Mouse (Mus musculus) G1E (cell line): ENCODE measurements around the gene Fgfr2.

Experiments used
- CTCF ChIP-seq: IDR thresholded peaks from 2 replicates; pipeline ENCODE4 v1.5.1; 2012; ENCODE audit warnings: low read depth, low read length, inconsistent platforms, mixed read lengths
- GATA1 ChIP-seq: IDR thresholded peaks from 2 replicates; pipeline ENCODE4 v1.6.1; 2012; ENCODE audit warnings: borderline replicate concordance, low read length, inconsistent platforms, mixed read lengths
- GATA2 ChIP-seq: IDR thresholded peaks from 2 replicates; pipeline ENCODE4 v1.6.1; 2012; ENCODE audit warnings: low read depth, low read length, inconsistent platforms, borderline replicate concordance
- TAL1 ChIP-seq: conservative IDR thresholded peaks from 2 replicates; pipeline ENCODE4 v1.6.1; 2012; ENCODE audit warnings: low read depth, low read length, inconsistent platforms, mixed read lengths

DNA sequence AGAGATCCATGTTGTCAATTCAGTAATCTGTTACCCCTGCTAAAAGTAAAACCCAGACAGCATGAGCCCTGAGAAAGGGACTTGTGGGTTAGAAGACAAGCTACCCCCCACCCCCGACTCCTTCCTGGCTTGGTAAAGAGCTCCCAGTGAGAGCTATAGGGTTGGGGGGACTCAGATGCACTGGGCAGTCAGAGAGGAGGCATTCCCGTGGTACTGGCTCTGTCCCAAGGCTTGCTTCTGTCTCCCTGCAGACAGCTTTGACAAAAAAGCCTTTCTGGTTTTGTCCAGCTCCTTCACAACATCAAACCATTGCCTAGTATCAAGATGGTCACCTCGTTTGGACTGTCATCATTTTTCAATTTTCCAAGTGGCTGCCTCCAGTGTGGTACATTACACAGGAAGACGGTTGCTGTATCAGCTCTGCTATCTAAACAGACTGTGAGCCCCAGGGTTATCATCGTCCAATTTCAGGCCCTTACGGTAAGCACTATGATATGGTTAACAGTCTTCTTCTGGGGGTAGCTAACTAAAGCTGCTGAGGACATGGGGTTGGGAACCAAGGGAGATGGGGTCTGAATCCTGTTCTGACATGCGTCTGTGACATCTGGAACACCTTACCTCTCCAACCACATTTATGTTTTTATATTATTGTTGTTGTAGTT, 726.4 kb downstream of the Fgfr2 start:
- no peak for TF ChIP-seq CTCF
- no peak for TF ChIP-seq TAL1
- no peak for TF ChIP-seq GATA1
- no peak for TF ChIP-seq GATA2
